Mouse (Mus musculus): ENCODE measurements at regions not wholly inside any gene's neighbourhood (a gene's known extent, or its start where the extent isn't known, plus 50 kb on each side); places are given as distances from the start of the nearest gene placed in this dataset.

GRCm38 (mm10) chr8:34397225-34397582 is 285.7 kb upstream of the Gm10131 start:
- no peaks in the 10 kb centered on the region for H3K36me3 ChIP-seq (ENCODE audit: control insufficient read depth, insufficient read depth, low read length)
- no peak overlapping the region for H3K27ac ChIP-seq (replicated peaks; ENCODE audit: insufficient read depth, low read depth, low read length)
- peak; percentile 8 for DNase-seq (ENCODE audit: extremely low read depth, low read depth, low spot score)
- WGBS, result 64% methylated on average over 4 of the region's 4 CpGs
- no peaks in the 10 kb centered on the region for H3K27me3 ChIP-seq (ENCODE audit: control insufficient read depth, insufficient read depth, low read length)
- TF ChIP-seq CTCF (IDR thresholded peaks at IDR 0.05; ENCODE audit: low read depth, low read length) (no peak), POLR2A (IDR thresholded peaks at IDR 0.05; ENCODE audit: extremely low read depth, insufficient read depth, low read length) (no peak)
- H3K4me1 ChIP-seq (ENCODE audit: control insufficient read depth, insufficient read depth, low read length), result no peaks in the 10 kb centered on the region; the same call in 1 of the 2 replicates
- H3K4me3 ChIP-seq (ENCODE audit: insufficient read depth, low read depth, low read length), result no peak overlapping the region
- no peaks in the 10 kb centered on the region for H3K79me2 ChIP-seq (ENCODE audit: control insufficient read depth, insufficient read depth, low read length)
- H3K9ac ChIP-seq (ENCODE audit: low read depth, low read length), result no peak overlapping the region

- 89% methylated on average over 15 of the region's 15 CpGs for WGBS
These were observed 281.7 kb upstream of the Gm10131 start for GRCm38 (mm10) chr8:34392981-34393828.

GRCm38 (mm10) chr8:34392208-34392980 is 280.9 kb upstream of the Gm10131 start:
- 82% methylated on average over 14 of the region's 14 CpGs for WGBS
- H3K4me1 ChIP-seq (ENCODE audit: control insufficient read depth, insufficient read depth, low read length), result no peaks in the 10 kb centered on the region

More at GRCm38 (mm10) chr8:34392981-34393828, 281.7 kb upstream of the Gm10131 start:
- Histone ChIP-seq H3K4me1 (ENCODE audit: control insufficient read depth, insufficient read depth, low read length) (no peaks in the 10 kb centered on the region), H3K27ac (replicated peaks; ENCODE audit: insufficient read depth, low read depth, low read length) (no peak overlapping the region), H3K27me3 (ENCODE audit: control insufficient read depth, insufficient read depth, low read length) (no peaks in the 10 kb centered on the region), H3K4me3 (ENCODE audit: insufficient read depth, low read depth, low read length) (no peak overlapping the region), H3K79me2 (ENCODE audit: control insufficient read depth, insufficient read depth, low read length) (no peaks in the 10 kb centered on the region), H3K9ac (ENCODE audit: low read depth, low read length) (no peak overlapping the region), H3K36me3 (ENCODE audit: control insufficient read depth, insufficient read depth, low read length) (no peaks in the 10 kb centered on the region)
- TF ChIP-seq POLR2A (IDR thresholded peaks at IDR 0.05; ENCODE audit: extremely low read depth, insufficient read depth, low read length) (no peak), CTCF (IDR thresholded peaks at IDR 0.05; ENCODE audit: low read depth, low read length) (no peak)
- DNase-seq (ENCODE audit: extremely low read depth, low read depth, low spot score), result peak; percentile 15

GRCm38 (mm10) chr8:34385806-34386439 is 274.4 kb upstream of the Gm10131 start:
- no peaks in the 10 kb centered on the region for H3K36me3 ChIP-seq (ENCODE audit: control insufficient read depth, insufficient read depth, low read length)
- no peak overlapping the region for H3K4me3 ChIP-seq (ENCODE audit: insufficient read depth, low read depth, low read length)
- H3K79me2 ChIP-seq (ENCODE audit: control insufficient read depth, insufficient read depth, low read length), result no peaks in the 10 kb centered on the region
- no peak for DNase-seq (ENCODE audit: extremely low read depth, low read depth, low spot score)
- WGBS, result 93% methylated on average over 10 of the region's 10 CpGs
- no peaks in the 10 kb centered on the region for H3K4me1 ChIP-seq (ENCODE audit: control insufficient read depth, insufficient read depth, low read length)
- H3K27me3 ChIP-seq (ENCODE audit: control insufficient read depth, insufficient read depth, low read length), result no peaks in the 10 kb centered on the region
- H3K9ac ChIP-seq (ENCODE audit: low read depth, low read length), result no peak overlapping the region
- no peak for TF ChIP-seq POLR2A (IDR thresholded peaks at IDR 0.05; ENCODE audit: extremely low read depth, insufficient read depth, low read length)
- no peak for TF ChIP-seq CTCF (IDR thresholded peaks at IDR 0.05; ENCODE audit: low read depth, low read length)
- H3K27ac ChIP-seq (replicated peaks; ENCODE audit: insufficient read depth, low read depth, low read length), result no peak overlapping the region

More at GRCm38 (mm10) chr8:34392208-34392980, 280.9 kb upstream of the Gm10131 start:
- TF ChIP-seq CTCF (IDR thresholded peaks at IDR 0.05; ENCODE audit: low read depth, low read length) (no peak), POLR2A (IDR thresholded peaks at IDR 0.05; ENCODE audit: extremely low read depth, insufficient read depth, low read length) (no peak)
- Histone ChIP-seq H3K9ac (ENCODE audit: low read depth, low read length) (no peak overlapping the region), H3K79me2 (ENCODE audit: control insufficient read depth, insufficient read depth, low read length) (no peaks in the 10 kb centered on the region), H3K36me3 (ENCODE audit: control insufficient read depth, insufficient read depth, low read length) (no peaks in the 10 kb centered on the region), H3K27ac (replicated peaks; ENCODE audit: insufficient read depth, low read depth, low read length) (no peak overlapping the region), H3K4me3 (ENCODE audit: insufficient read depth, low read depth, low read length) (no peak overlapping the region), H3K27me3 (ENCODE audit: control insufficient read depth, insufficient read depth, low read length) (no peaks in the 10 kb centered on the region)
- no peak for DNase-seq (ENCODE audit: extremely low read depth, low read depth, low spot score)

- no peak overlapping the region for H3K9ac ChIP-seq (ENCODE audit: low read depth, low read length)
- H3K4me1 ChIP-seq (ENCODE audit: control insufficient read depth, insufficient read depth, low read length), result no peaks in the 10 kb centered on the region
- no peak for DNase-seq (ENCODE audit: extremely low read depth, low read depth, low spot score)
- H3K36me3 ChIP-seq (ENCODE audit: control insufficient read depth, insufficient read depth, low read length), result no peaks in the 10 kb centered on the region
- WGBS, result 85% methylated on average over 19 of the region's 19 CpGs
- no peak for TF ChIP-seq POLR2A (IDR thresholded peaks at IDR 0.05; ENCODE audit: extremely low read depth, insufficient read depth, low read length)
- no peak for TF ChIP-seq CTCF (IDR thresholded peaks at IDR 0.05; ENCODE audit: low read depth, low read length)
- H3K27me3 ChIP-seq (ENCODE audit: control insufficient read depth, insufficient read depth, low read length), result no peaks in the 10 kb centered on the region
- H3K27ac ChIP-seq (replicated peaks; ENCODE audit: insufficient read depth, low read depth, low read length), result no peak overlapping the region
- no peaks in the 10 kb centered on the region for H3K79me2 ChIP-seq (ENCODE audit: control insufficient read depth, insufficient read depth, low read length)
- H3K4me3 ChIP-seq (ENCODE audit: insufficient read depth, low read depth, low read length), result no peak overlapping the region
These were observed 269.1 kb upstream of the Gm10131 start for GRCm38 (mm10) chr8:34380615-34381014.
